Mouse (Mus musculus) heart, embryonic 14.5 days (tissue): ENCODE measurements around the gene Fyn. TPM values are rescaled to one million over a fixed set of nuclear protein-coding genes. Genes with fewer than 3 reads are reported as not detected.

Experiments used
- ATAC-seq: fragments of 200-750 bp; cut with Nextera tagmentation; 2 replicates; pipeline ENCODE4 v1.8.0; 2017; ENCODE audit warnings: low read depth, moderate TSS enrichment; ENCODE audit not compliant: insufficient number of reproducible peaks, insufficient read depth, low FRiP score
- H3K27ac ChIP-seq, 2 experiments: fragments of 200-500 bp in 1 of 2; fragments of 300-500 bp in 1 of 2; sonication (generic) in 1 of 2; replicated peaks in 1 of 2; 2 replicates each; pipeline ENCODE4 v1.5.1; 2012 to 2014; ENCODE audit warnings: low read depth in 2 of 2, low read length in 2 of 2, control low read depth in 1 of 2, mild to moderate bottlenecking in 1 of 2, mixed read lengths in 1 of 2; ENCODE audit not compliant: control insufficient read depth in 1 of 2, insufficient read depth in 1 of 2
- H3K27me3 ChIP-seq: fragments of 300-500 bp; sonication (generic); 2 replicates; pipeline ENCODE4 v1.6.1; 2014; ENCODE audit warnings: mild to moderate bottlenecking, low read length, control low read depth; ENCODE audit not compliant: control insufficient read depth, insufficient read depth
- H3K36me3 ChIP-seq: fragments of 300-500 bp; sonication (generic); 2 replicates; pipeline ENCODE4 v1.6.1; 2014; ENCODE audit warnings: mild to moderate bottlenecking, control low read depth, low read length, mixed read lengths; ENCODE audit not compliant: control insufficient read depth, insufficient read depth
- H3K4me1 ChIP-seq, 2 experiments: fragments of 200-500 bp in 1 of 2; fragments of 300-500 bp in 1 of 2; sonication (generic) in 1 of 2; 2 replicates each; pipeline ENCODE4 v1.6.1; 2012 to 2014; ENCODE audit warnings: low read length in 2 of 2, control low read depth in 1 of 2, mixed read lengths in 1 of 2; ENCODE audit not compliant: control insufficient read depth in 2 of 2, insufficient read depth in 2 of 2
- H3K4me2 ChIP-seq: fragments of 300-500 bp; sonication (generic); 2 replicates; pipeline ENCODE4 v1.6.1; 2014; ENCODE audit warnings: mild to moderate bottlenecking, low read length
- H3K4me3 ChIP-seq, 2 experiments: fragments of 200-500 bp in 1 of 2; fragments of 300-500 bp in 1 of 2; sonication (generic) in 1 of 2; 2 replicates each; pipeline ENCODE4 v1.5.1; 2012 to 2014; ENCODE audit warnings: low read length in 2 of 2, mild to moderate bottlenecking in 2 of 2, control low read depth in 1 of 2, low read depth in 1 of 2, moderate library complexity in 1 of 2; ENCODE audit not compliant: control insufficient read depth in 1 of 2, insufficient read depth in 1 of 2
- H3K9ac ChIP-seq: fragments of 300-500 bp; sonication (generic); 2 replicates; pipeline ENCODE4 v1.6.1; 2014; ENCODE audit warnings: mild to moderate bottlenecking, low read length
- H3K9me3 ChIP-seq: fragments of 300-500 bp; sonication (generic); 2 replicates; pipeline ENCODE4 v1.6.1; 2016; ENCODE audit warnings: low read length, control low read depth; ENCODE audit not compliant: control insufficient read depth
- WGBS: fragments of 180-500 bp; shearing (Covaris S2); extraction: QIAGEN DNeasy Blood & Tissue Kit; methylation state at CpG from one replicate; pipeline ENCODE4 v1.1.7; 2014; 5-methylcytosine and 5-hydroxymethylcytosine counted together
- polyA plus RNA-seq: library from polyadenylated mRNA; unstranded; fragments of >200 nt; fragmentation: Nextera tagmentation; extraction: Ambion mirVana; gene quantifications from 2 replicates; pipeline ENCODE4 v1.2.1, GENCODE M21; 2014

Fyn gene
- polyA plus RNA-seq, 1 experiment from 2014 or later = 20.3 TPM

GRCm38 (mm10) chr10:39525431-39525830 lies 156.8 kb downstream of the Fyn start:
- H3K4me3 ChIP-seq = no peak overlapping the region
- no peak overlapping the region for H3K27ac ChIP-seq
- no peak overlapping the region for H3K9ac ChIP-seq
- H3K27me3 ChIP-seq = no peaks in the 10 kb centered on the region
- WGBS = 89% methylated on average over 13 of the region's 13 CpGs
- no peaks in the 10 kb centered on the region for H3K9me3 ChIP-seq
- H3K36me3 ChIP-seq = peaks cover 24% of the 10 kb centered on the region
- ATAC-seq = no peak
- peaks cover 11 to 36% of the 10 kb centered on the region in 2 experiments for H3K4me1 ChIP-seq
- H3K4me2 ChIP-seq = no peak overlapping the region

- Histone ChIP-seq H3K27me3 (no peaks in the 10 kb centered on the region), H3K4me1 (peaks cover 5 to 23% of the 10 kb centered on the region in 2 experiments; a peak in 3 of 4 replicates), H3K9ac (no peak overlapping the region), H3K9me3 (no peaks in the 10 kb centered on the region), H3K36me3 (peaks cover 24% of the 10 kb centered on the region), H3K27ac (no peak overlapping the region), H3K4me3 (no peak overlapping the region), H3K4me2 (no peak overlapping the region)
- ATAC-seq = no peak
- 21% methylated on average over 3 of the region's 5 CpGs for WGBS
Measured at GRCm38 (mm10) chr10:39527113-39527512, 158.5 kb downstream of the Fyn start.

- peaks cover 33% of the 10 kb centered on the region for H3K36me3 ChIP-seq
- H3K4me1 ChIP-seq = peaks cover 0 to 11% of the 10 kb centered on the region in 2 experiments; a peak in 1 of 4 replicates
- ATAC-seq = no peak
- H3K27ac ChIP-seq = no peak overlapping the region
- H3K4me2 ChIP-seq = no peak overlapping the region
- no peaks in the 10 kb centered on the region for H3K27me3 ChIP-seq
- WGBS = 90% methylated on average over 14 of the region's 14 CpGs
- no peaks in the 10 kb centered on the region for H3K9me3 ChIP-seq
- H3K4me3 ChIP-seq = no peak overlapping the region
- no peak overlapping the region for H3K9ac ChIP-seq
Measured at GRCm38 (mm10) chr10:39529179-39529578, 160.5 kb downstream of the Fyn start.

- WGBS = 63% methylated on average over 20 of the region's 20 CpGs
- no peaks in the 10 kb centered on the region for H3K27me3 ChIP-seq
- H3K4me3 ChIP-seq = no peak overlapping the region
- H3K4me1 ChIP-seq = peaks cover 3% of the 10 kb centered on the region in 2 experiments; a peak in 1 of 4 replicates
- no peak overlapping the region for H3K27ac ChIP-seq
- no peak for ATAC-seq
- H3K9me3 ChIP-seq = no peaks in the 10 kb centered on the region
- no peak overlapping the region for H3K4me2 ChIP-seq
- no peak overlapping the region for H3K9ac ChIP-seq
- peaks cover 16% of the 10 kb centered on the region for H3K36me3 ChIP-seq
Measured at GRCm38 (mm10) chr10:39532008-39532740, 163.5 kb downstream of the Fyn start.

GRCm38 (mm10) chr10:39532823-39533222 lies 164.2 kb downstream of the Fyn start:
- no peak overlapping the region for H3K4me2 ChIP-seq
- H3K9ac ChIP-seq = no peak overlapping the region
- peaks cover 3% of the 10 kb centered on the region in 2 experiments; a peak in 1 of 4 replicates for H3K4me1 ChIP-seq
- peaks cover 16% of the 10 kb centered on the region for H3K36me3 ChIP-seq
- H3K27me3 ChIP-seq = no peaks in the 10 kb centered on the region
- ATAC-seq = no peak
- 62% methylated on average over 7 of the region's 7 CpGs for whole genome bisulfite sequencing
- no peak overlapping the region for H3K4me3 ChIP-seq
- no peak overlapping the region for H3K27ac ChIP-seq
- H3K9me3 ChIP-seq = no peaks in the 10 kb centered on the region

GRCm38 (mm10) chr10:39534324-39535026 lies 165.8 kb downstream of the Fyn start:
- Histone ChIP-seq H3K9me3 (no peaks in the 10 kb centered on the region), H3K27me3 (no peaks in the 10 kb centered on the region), H3K4me1 (peaks cover 3 to 4% of the 10 kb centered on the region in 2 experiments; a peak in 2 of 4 replicates), H3K4me2 (no peak overlapping the region), H3K36me3 (peaks cover 16% of the 10 kb centered on the region), H3K4me3 (no peak overlapping the region), H3K9ac (no peak overlapping the region), H3K27ac (no peak overlapping the region)
- ATAC-seq = no peak
- 67% methylated on average over 9 of the region's 9 CpGs for WGBS

GRCm38 (mm10) chr10:39535347-39535746 lies 166.7 kb downstream of the Fyn start:
- ATAC-seq = no peak
- no peak overlapping the region for H3K4me2 ChIP-seq
- no peak overlapping the region for H3K4me3 ChIP-seq
- H3K27me3 ChIP-seq = no peaks in the 10 kb centered on the region
- no peak overlapping the region for H3K27ac ChIP-seq
- no peak overlapping the region for H3K9ac ChIP-seq
- 80% methylated on average over 3 of the region's 3 CpGs for WGBS
- H3K36me3 ChIP-seq = peaks cover 12% of the 10 kb centered on the region
- no peaks in the 10 kb centered on the region for H3K9me3 ChIP-seq
- H3K4me1 ChIP-seq = peaks cover 10% of the 10 kb centered on the region in 2 experiments
